Mouse (Mus musculus) hindbrain, embryonic 12.5 days (tissue): Measurements from ENCODE around the gene Pqlc2. TPM values are rescaled to one million over a fixed set of nuclear protein-coding genes. Genes with fewer than 3 reads are reported as not detected.

Source experiments
- ATAC-seq: fragments of 200-750 bp; cut with Nextera tagmentation; 2 replicates; pipeline ENCODE4 v1.8.0; 2017; ENCODE audit warnings: moderate TSS enrichment; ENCODE audit not compliant: low FRiP score
- H3K27ac ChIP-seq: fragments of 300-500 bp; sonication (generic); 2 replicates; pipeline ENCODE4 v1.5.1; 2016; ENCODE audit warnings: mild to moderate bottlenecking
- H3K27me3 ChIP-seq: fragments of 300-500 bp; sonication (generic); 2 replicates; pipeline ENCODE4 v1.6.1; 2016; ENCODE audit warnings: mild to moderate bottlenecking
- H3K36me3 ChIP-seq: fragments of 300-500 bp; sonication (generic); 2 replicates; pipeline ENCODE4 v1.6.1; 2016; ENCODE audit warnings: mild to moderate bottlenecking
- H3K4me1 ChIP-seq: fragments of 300-500 bp; sonication (generic); 2 replicates; pipeline ENCODE4 v1.6.1; 2016
- H3K4me2 ChIP-seq: fragments of 300-500 bp; sonication (generic); replicated peaks from 2 replicates; pipeline ENCODE4 v1.6.1; 2016; ENCODE audit warnings: mild to moderate bottlenecking
- H3K4me3 ChIP-seq: fragments of 300-500 bp; sonication (generic); 2 replicates; pipeline ENCODE4 v1.5.1; 2016; ENCODE audit warnings: mild to moderate bottlenecking
- H3K9ac ChIP-seq: fragments of 300-500 bp; sonication (generic); 2 replicates; pipeline ENCODE4 v1.6.1; 2016; ENCODE audit warnings: mild to moderate bottlenecking, moderate library complexity
- H3K9me3 ChIP-seq: fragments of 300-500 bp; sonication (generic); replicated peaks from 2 replicates; pipeline ENCODE4 v1.6.1; 2016; ENCODE audit warnings: mild to moderate bottlenecking
- WGBS: fragments of 180-500 bp; shearing (Covaris S2); methylation state at CpG from one replicate; pipeline ENCODE4 v1.1.7; 2016; 5-methylcytosine and 5-hydroxymethylcytosine counted together
- polyA plus RNA-seq: library from polyadenylated mRNA; unstranded; fragments of >200 nt; fragmentation: Nextera tagmentation; extraction: Ambion mirVana; gene quantifications from 2 replicates; pipeline ENCODE4 v1.2.1, GENCODE M21; 2016

The Pqlc2 gene
- 14.4 and 14.8 TPM in 2 replicates for polyA plus RNA-seq

DNA sequence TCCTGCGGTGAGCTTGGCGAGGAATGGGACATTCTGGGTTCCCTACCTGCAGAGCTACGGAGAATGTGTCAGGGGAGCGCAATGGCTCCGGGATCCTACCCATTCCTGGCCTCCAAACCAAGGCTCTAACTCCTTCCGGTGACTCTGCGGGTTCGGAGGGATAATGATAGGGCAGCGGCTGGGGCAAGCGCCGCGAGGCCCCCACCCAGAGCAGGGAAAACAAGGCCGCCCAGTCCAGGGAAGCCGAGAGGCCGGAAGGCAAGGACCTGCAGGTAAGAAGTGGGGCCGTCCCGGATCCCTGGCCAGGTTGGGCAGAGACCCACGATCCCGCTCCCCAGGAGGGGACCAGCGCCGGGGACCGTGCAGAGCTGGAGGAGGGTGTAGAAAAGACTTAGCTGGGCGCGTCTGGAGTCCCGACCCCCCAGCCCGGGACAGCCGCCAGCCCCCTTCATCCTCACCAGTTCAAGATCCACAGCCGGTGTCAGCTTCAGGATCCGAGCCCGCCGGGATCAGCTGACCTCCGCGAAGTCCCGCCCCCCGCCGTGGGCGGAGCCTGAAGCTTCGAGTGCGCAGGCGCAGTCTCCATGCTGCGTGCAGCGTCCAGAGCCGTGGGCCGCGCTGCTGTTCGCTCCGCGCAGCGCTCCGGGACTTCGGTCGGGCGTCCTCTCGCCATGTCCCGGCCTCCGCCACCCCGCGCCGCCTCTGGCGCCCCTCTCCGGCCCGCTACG, at the start of gene Pqlc2, which contains the start of gene Akr7a5:
Gene Pqlc2, minus strand, starts transcription at position 538 of the 728 bp plus-strand sequence.
Gene Akr7a5, plus strand, starts transcription at position 574 of the 728 bp plus-strand sequence.
- peak within 1 kb of the TSS; percentile 83 for H3K4me3 ChIP-seq
- peak; percentile 89 for ATAC-seq
- peak within 1 kb of the TSS; percentile 73 for H3K4me2 ChIP-seq

DNA sequence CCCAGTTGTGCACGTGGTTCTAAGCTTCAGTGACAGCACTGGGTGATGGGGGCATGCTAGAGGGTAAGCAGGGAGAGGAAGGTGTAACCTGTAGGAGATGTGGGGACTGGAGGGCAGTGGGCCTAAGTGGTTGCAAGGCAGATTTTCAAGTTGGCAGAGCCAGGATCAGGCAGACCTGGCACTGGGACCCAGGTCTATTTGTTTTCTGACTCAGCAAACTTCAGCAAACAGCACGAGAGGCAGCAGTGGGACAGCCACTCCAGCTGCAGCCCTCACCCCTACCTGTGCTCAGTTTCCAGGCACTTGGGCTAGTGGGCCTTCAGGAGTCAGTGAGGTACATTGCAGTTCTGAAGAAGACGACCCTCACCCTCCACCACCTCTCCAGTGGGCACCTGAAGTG, 46.7 kb upstream of the Pqlc2 start:
- H3K27ac ChIP-seq: no peak overlapping the region
- no peak for ATAC-seq
- H3K4me2 ChIP-seq: no peak overlapping the region
- H3K9me3 ChIP-seq: no peaks in the 10 kb centered on the region
- H3K27me3 ChIP-seq: no peaks in the 10 kb centered on the region
- H3K4me1 ChIP-seq: peaks cover 9% of the 10 kb centered on the region
- 89% methylated on average over 3 of the region's 3 CpGs for WGBS
- H3K9ac ChIP-seq: no peak overlapping the region
- peaks cover 78% of the 10 kb centered on the region for H3K36me3 ChIP-seq
- no peak overlapping the region for H3K4me3 ChIP-seq

More for the DNA sequence above, at the start of gene Pqlc2, which contains the start of gene Akr7a5:
- Histone ChIP-seq H3K27ac (peak within 1 kb of the TSS; percentile 70), H3K9ac (peak within 1 kb of the TSS; percentile 85), H3K27me3 (peaks cover 4% of the 10 kb centered on the region; the same call in 1 of the 2 replicates), H3K4me1 (peaks cover 21% of the 10 kb centered on the region), H3K36me3 (peaks cover 23% of the 10 kb centered on the region), H3K9me3 (no peaks in the 10 kb centered on the region)
- under 1% methylated on average over 63 of the region's 63 CpGs for WGBS

DNA sequence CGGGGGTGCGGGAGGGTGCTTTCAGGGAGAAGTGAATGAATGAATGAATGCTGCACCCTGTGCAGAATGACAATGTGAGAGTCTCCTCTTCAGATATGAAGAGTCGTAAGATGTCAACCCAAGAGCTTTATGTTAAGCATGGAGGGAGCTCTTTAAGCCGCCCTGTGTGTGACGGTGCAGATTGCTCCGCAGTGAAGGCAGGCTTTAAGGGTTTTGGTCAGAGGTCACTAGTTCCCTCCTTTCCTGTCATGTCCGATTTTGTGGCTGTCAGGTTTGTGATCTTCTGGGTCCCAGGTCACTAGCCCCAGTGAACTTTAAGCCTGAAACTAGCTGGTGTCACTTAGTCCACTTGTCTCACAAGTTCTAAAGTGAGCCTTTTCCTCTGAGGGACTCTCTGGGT, 42.3 kb upstream of the Pqlc2 start:
- H3K27ac ChIP-seq: peak overlapping the region; percentile 97; the same call in 1 of the 2 replicates
- peaks cover 22% of the 10 kb centered on the region for H3K4me1 ChIP-seq
- peaks cover 57% of the 10 kb centered on the region for H3K36me3 ChIP-seq
- H3K9me3 ChIP-seq: no peaks in the 10 kb centered on the region
- H3K27me3 ChIP-seq: no peaks in the 10 kb centered on the region
- ATAC-seq: peak; percentile 49
- H3K9ac ChIP-seq: peak overlapping the region; percentile 81
- peak overlapping the region; percentile 87 for H3K4me2 ChIP-seq
- WGBS: under 1% methylated on average over 7 of the region's 7 CpGs
- H3K4me3 ChIP-seq: peak overlapping the region; percentile 83

DNA sequence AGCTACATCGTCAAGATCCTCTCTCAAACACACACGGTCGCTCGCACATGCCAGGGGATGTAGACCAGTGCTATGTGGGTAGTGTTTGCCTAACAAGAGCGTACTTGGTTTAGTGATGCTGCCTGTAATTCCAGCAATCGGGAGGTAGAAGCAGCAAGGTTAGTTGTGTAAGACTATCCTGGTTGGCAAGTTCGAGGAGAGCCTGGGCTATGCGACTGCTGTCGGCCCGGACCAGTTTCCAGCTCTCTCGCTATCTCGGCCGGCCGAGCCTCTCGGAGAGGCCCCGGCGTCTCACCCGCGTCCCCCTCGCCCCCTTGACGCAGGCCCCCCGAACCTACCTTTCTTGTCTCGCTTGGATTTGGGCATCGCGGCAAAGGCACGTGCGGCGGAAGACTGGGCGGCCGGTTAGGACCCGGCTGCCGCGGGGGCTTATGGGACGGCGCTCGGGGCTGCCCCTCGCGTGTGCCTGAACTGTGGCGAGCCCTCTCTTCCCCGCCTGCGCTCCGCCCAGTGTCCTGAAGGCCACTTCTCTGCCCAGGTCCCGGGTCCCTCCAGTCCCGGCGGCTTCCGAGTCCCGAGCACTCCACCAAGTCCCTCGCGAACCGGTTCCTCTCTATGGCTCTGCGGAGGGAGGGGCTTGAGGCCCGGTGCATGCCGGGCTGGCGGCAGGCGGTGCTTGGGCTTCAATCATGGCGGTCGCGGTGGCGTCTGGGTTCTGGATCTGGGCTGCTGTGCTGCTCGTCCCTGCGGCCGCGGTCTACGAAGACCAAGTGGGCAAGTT, 41.6 kb upstream of the Pqlc2 start, which contains the start of the genes Mrto4, Emc1 and Ubr4:
Gene Mrto4, minus strand, starts transcription at position 646 of the 781 bp plus-strand sequence.
Gene Emc1, plus strand, starts transcription at position 657 of the 781 bp plus-strand sequence.
Gene Ubr4, plus strand, starts transcription at position 679 of the 781 bp plus-strand sequence.
- peak within 1 kb of the TSS; percentile 81 for H3K9ac ChIP-seq
- WGBS: 0% methylated on average over 64 of the region's 64 CpGs
- H3K4me1 ChIP-seq: peaks cover 22% of the 10 kb centered on the region
- ATAC-seq: peak; percentile 95
- no peaks in the 10 kb centered on the region for H3K9me3 ChIP-seq
- peak within 1 kb of the TSS; percentile 87 for H3K4me2 ChIP-seq
- H3K27ac ChIP-seq: peak within 1 kb of the TSS; percentile 97
- H3K36me3 ChIP-seq: peaks cover 56% of the 10 kb centered on the region
- peak within 1 kb of the TSS; percentile 83 for H3K4me3 ChIP-seq
- H3K27me3 ChIP-seq: no peaks in the 10 kb centered on the region

DNA sequence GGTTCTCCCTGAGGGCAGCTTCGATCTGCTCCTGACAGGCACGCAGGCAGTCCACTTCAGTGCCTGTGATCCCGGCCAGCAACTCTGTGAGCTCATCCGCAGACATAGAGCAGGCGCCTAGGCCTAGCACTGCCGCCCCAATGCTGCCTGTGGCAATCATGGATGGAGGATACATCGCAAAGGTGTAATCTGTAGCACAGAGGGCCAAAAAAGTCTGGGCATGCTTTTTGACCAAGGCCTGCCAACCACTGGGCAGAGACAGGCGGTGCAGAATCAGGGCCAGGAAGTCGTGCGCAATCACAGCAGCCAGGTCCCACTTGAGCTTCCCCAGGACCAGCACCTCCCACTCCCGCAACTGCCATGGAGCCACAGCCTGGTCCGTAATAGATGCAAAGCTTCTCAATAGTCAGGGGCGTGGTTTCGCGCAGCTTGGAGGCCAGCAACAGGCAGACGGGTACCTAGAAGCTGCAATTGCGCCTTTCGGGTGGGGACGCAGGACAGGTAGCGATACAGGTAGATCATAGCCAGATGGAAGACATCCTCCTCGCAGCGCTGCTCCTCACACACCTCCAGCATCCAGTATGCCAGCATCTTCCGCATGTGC, 35.0 kb upstream of the Pqlc2 start:
- Histone ChIP-seq H3K9ac (no peak overlapping the region), H3K27me3 (no peaks in the 10 kb centered on the region), H3K4me1 (peaks cover 2% of the 10 kb centered on the region), H3K36me3 (peaks cover 46% of the 10 kb centered on the region), H3K9me3 (no peaks in the 10 kb centered on the region), H3K4me3 (no peak overlapping the region), H3K4me2 (no peak overlapping the region), H3K27ac (no peak overlapping the region)
- ATAC-seq: no peak
- 74% methylated on average over 23 of the region's 23 CpGs for WGBS

DNA sequence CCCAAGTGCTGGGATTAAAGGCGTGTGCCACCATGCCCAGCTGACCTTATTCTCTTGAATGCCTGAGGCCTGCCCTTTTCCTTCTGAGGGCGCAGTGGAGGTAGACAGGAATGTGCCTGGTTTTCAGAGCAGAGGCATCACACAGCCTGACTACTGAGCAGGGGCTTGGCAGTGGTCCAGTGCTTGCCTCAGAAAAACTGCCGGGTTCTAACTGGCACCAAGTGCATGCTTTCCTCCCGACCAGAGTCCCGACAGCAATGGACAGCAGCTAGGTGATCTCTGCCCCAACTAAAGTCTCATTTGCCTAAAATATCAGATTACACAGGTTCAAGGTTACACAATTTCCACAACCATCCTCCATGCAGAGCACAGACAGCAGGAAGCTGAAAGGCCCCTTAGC, 33.2 kb upstream of the Pqlc2 start:
- Histone ChIP-seq H3K27me3 (no peaks in the 10 kb centered on the region), H3K9me3 (no peaks in the 10 kb centered on the region), H3K27ac (no peak overlapping the region), H3K36me3 (peaks cover 33% of the 10 kb centered on the region), H3K4me1 (no peaks in the 10 kb centered on the region), H3K9ac (no peak overlapping the region), H3K4me2 (no peak overlapping the region), H3K4me3 (no peak overlapping the region)
- 80% methylated on average over 5 of the region's 5 CpGs for WGBS
- no peak for ATAC-seq

DNA sequence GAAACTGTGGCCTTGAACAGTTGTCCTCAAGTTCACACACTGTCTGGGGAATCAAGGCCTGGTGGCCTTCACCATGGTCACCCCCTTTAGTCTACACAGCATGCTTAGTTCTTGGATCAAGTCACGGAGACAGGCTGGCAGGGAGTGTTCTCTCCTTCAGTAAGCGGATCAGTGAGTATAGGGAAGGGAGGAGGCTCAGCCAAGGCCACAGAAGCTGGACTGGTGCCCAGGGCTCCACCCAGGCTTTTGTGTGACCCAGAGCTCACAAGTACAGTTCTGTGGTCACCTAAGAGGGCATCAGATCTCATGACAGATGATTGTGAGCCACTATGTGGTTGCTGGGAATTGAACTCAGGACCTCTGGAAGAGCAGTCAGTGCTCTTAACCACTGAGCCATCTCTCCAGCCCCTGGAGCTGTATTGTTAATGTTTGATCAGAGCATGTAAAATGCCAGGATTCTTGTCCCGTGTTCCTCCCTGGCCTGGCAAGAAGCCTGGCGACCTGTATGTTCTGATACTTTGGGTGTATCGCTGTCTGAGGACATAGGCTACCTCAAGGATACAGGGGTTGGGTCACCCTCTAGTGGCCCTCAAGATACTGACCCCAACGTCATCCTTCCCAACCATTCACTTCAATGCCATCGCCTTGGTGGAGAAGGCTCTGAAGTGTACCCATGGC, 31.2 kb upstream of the Pqlc2 start:
- H3K9me3 ChIP-seq: no peaks in the 10 kb centered on the region
- 79% methylated on average over 7 of the region's 7 CpGs for WGBS
- no peak overlapping the region for H3K9ac ChIP-seq
- H3K4me3 ChIP-seq: no peak overlapping the region
- H3K36me3 ChIP-seq: peaks cover 14% of the 10 kb centered on the region
- ATAC-seq: no peak
- H3K27me3 ChIP-seq: peaks cover 16% of the 10 kb centered on the region
- no peaks in the 10 kb centered on the region for H3K4me1 ChIP-seq
- no peak overlapping the region for H3K27ac ChIP-seq
- no peak overlapping the region for H3K4me2 ChIP-seq

DNA sequence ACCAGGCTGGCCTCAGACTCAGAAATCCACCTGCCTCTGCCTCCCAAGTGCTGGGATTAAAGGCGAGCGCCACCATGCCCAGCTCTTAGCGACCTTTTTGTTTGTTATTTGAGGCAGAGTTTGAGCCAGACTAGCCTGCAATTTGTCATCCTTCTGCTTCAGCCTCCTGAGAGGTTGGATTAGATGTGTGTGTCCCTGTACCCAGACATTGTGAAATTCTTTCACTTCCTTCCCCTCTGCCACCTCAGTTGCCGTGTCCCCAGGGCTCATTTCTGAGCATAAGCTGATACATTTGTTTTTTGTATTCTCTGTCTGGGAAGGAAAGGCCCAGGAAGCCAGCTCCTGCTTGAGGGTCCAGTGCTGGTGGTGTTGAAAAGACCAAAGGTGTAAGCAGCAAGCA, 30.3 kb upstream of the Pqlc2 start:
- H3K9ac ChIP-seq: no peak overlapping the region
- no peak for ATAC-seq
- no peaks in the 10 kb centered on the region for H3K4me1 ChIP-seq
- 87% methylated on average over 4 of the region's 4 CpGs for WGBS
- no peaks in the 10 kb centered on the region for H3K9me3 ChIP-seq
- H3K27me3 ChIP-seq: peaks cover 19% of the 10 kb centered on the region
- no peak overlapping the region for H3K27ac ChIP-seq
- no peak overlapping the region for H3K4me2 ChIP-seq
- H3K4me3 ChIP-seq: no peak overlapping the region
- peaks cover 6% of the 10 kb centered on the region for H3K36me3 ChIP-seq

DNA sequence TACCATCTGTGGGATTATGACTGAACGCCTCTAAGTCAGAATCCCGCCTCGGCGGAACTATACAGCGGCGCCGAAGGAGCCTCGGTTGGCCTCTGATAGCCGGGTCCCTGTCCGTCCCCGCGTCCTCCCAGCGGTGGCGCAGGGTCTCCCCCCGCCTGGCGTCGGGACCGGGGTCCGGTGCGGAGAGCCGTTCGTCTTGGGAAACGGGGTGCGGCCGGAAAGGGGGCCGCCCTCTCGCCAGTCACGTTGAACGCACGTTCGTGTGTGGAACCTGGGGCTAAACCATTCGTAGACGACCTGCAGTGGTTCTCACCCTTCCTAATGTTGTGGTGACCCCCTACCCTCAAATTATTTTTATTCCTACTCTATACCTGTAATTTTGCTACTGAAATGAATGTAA, 27.6 kb upstream of the Pqlc2 start:
- no peaks in the 10 kb centered on the region for H3K4me1 ChIP-seq
- H3K4me2 ChIP-seq: no peak overlapping the region
- ATAC-seq: no peak
- H3K27me3 ChIP-seq: peaks cover 24% of the 10 kb centered on the region
- no peak overlapping the region for H3K4me3 ChIP-seq
- H3K9ac ChIP-seq: no peak overlapping the region
- WGBS: 56% methylated on average over 33 of the region's 33 CpGs
- H3K9me3 ChIP-seq: no peaks in the 10 kb centered on the region
- H3K27ac ChIP-seq: no peak overlapping the region
- H3K36me3 ChIP-seq: no peaks in the 10 kb centered on the region

DNA sequence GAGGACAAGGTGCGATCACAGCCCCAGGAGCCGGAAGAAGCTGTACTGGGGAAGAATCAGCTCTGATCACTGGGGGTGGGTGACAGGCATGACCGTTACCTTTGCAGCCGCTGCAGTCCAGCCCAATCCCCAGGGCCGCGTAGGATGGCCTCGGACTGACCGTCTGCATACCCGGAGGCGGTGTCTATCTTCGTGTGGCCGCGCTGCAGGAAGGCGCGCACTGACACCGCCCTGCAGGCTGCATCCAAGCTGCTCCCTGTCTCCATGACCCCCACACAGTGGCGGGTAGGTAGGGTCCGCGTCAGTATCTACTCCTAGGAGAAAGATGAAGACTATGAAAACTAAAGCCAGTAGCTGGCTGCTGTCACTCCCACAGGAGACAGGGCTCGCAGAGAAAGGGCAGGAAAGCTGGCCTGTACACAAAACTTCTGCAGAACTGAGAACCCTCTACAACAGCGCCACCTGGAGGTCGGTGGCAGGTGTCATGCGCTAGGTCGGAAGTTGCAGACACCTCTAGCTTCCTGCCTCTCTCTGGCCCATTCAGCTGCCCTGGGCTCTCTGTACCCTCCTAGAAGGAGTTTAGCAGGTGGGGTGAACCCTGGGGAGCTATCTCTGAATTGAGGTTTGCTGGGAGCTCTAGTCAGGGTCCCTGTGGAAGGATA, 26.4 kb upstream of the Pqlc2 start:
- H3K4me1 ChIP-seq: no peaks in the 10 kb centered on the region
- ATAC-seq: no peak
- no peaks in the 10 kb centered on the region for H3K36me3 ChIP-seq
- no peaks in the 10 kb centered on the region for H3K9me3 ChIP-seq
- peak overlapping the region; percentile 39; the same call in 1 of the 2 replicates for H3K9ac ChIP-seq
- H3K4me2 ChIP-seq: peak overlapping the region; percentile 33
- no peak overlapping the region for H3K27ac ChIP-seq
- peaks cover 27% of the 10 kb centered on the region for H3K27me3 ChIP-seq
- 25% methylated on average over 24 of the region's 24 CpGs for WGBS
- no peak overlapping the region for H3K4me3 ChIP-seq

DNA sequence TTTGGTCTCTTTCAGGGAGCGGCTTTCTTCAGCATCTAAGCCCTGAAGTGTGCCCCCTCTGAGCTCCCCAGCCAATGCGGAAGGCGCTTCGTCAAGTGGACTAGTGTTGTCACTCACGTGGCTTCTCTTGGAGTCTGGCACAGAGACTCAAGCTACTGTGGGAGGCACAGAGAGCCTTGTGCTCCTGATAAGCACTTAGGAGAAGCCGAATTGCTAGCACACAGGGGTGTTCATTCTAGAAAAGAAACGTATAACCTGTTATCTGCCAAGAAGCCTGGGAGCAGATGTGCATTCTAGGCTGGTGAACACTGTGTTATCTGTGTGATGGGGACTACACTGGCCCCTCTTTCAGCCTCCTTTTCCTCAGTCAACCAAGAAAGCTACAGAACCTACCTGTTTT, 25.0 kb upstream of the Pqlc2 start:
- WGBS: 68% methylated on average over 7 of the region's 7 CpGs
- no peak overlapping the region for H3K9ac ChIP-seq

More for the DNA sequence above, 25.0 kb upstream of the Pqlc2 start:
- no peaks in the 10 kb centered on the region for H3K4me1 ChIP-seq
- no peak overlapping the region for H3K4me3 ChIP-seq
- H3K27ac ChIP-seq: no peak overlapping the region
- H3K27me3 ChIP-seq: peaks cover 27% of the 10 kb centered on the region
- H3K4me2 ChIP-seq: no peak overlapping the region
- ATAC-seq: no peak
- H3K36me3 ChIP-seq: no peaks in the 10 kb centered on the region
- no peaks in the 10 kb centered on the region for H3K9me3 ChIP-seq
